Mouse (Mus musculus): Measurements from ENCODE around the gene Prr36.

GRCm38 (mm10) chr8:4258678-4259077 is 41.4 kb upstream of the Prr36 start:
- TF ChIP-seq POLR2A (IDR thresholded peaks at IDR 0.05; ENCODE audit: extremely low read depth, insufficient read depth, low read length): no peak
- no peak for TF ChIP-seq CTCF (IDR thresholded peaks at IDR 0.05; ENCODE audit: low read depth, low read length)

Data from liver, adult 2 months (tissue).